Mouse (Mus musculus) hindbrain, embryonic 14.5 days (tissue): Measurements from ENCODE around the gene Pnmal2. TPM values are rescaled to one million over a fixed set of nuclear protein-coding genes. Genes with fewer than 3 reads are reported as not detected.

ENCODE experiments used
- ATAC-seq: fragments of 200-750 bp; cut with Nextera tagmentation; 2 replicates; pipeline ENCODE4 v1.8.0; 2017; ENCODE audit warnings: moderate number of reproducible peaks, mild to moderate bottlenecking, moderate TSS enrichment, moderate library complexity; ENCODE audit not compliant: low FRiP score
- DNase-seq: peaks from one replicate; pipeline ENCODE4 v3.0.0-alpha.2; 2015; ENCODE audit warnings: low spot score
- H3K27ac ChIP-seq: fragments of 300-500 bp; sonication (generic); 2 replicates; pipeline ENCODE4 v1.5.1; 2014; ENCODE audit warnings: mild to moderate bottlenecking, moderate library complexity
- H3K27me3 ChIP-seq: fragments of 300-500 bp; sonication (generic); 2 replicates; pipeline ENCODE4 v1.6.1; 2014; ENCODE audit warnings: mild to moderate bottlenecking, low read length, mixed read lengths; ENCODE audit not compliant: control insufficient read depth, insufficient read depth
- H3K36me3 ChIP-seq: fragments of 300-500 bp; sonication (generic); replicated peaks from 2 replicates; pipeline ENCODE4 v1.6.1; 2014; ENCODE audit not compliant: control insufficient read depth, insufficient read depth
- H3K4me1 ChIP-seq: fragments of 300-500 bp; sonication (generic); replicated peaks from 2 replicates; pipeline ENCODE4 v1.6.1; 2014; ENCODE audit warnings: antibody characterized with exemption, low read length, mixed read lengths; ENCODE audit not compliant: control insufficient read depth, insufficient read depth
- H3K4me2 ChIP-seq: fragments of 300-500 bp; sonication (generic); replicated peaks from 2 replicates; pipeline ENCODE4 v1.6.1; 2014; ENCODE audit warnings: mild to moderate bottlenecking, moderate library complexity
- H3K4me3 ChIP-seq: fragments of 300-500 bp; sonication (generic); replicated peaks from 2 replicates; pipeline ENCODE4 v1.5.1; 2014; ENCODE audit warnings: mild to moderate bottlenecking, low read length
- H3K9ac ChIP-seq: fragments of 300-500 bp; sonication (generic); 2 replicates; pipeline ENCODE4 v1.6.1; 2014
- H3K9me3 ChIP-seq: fragments of 300-500 bp; sonication (generic); 2 replicates; pipeline ENCODE4 v1.6.1; 2016; ENCODE audit warnings: low read length; ENCODE audit not compliant: control insufficient read depth
- WGBS: fragments of 180-500 bp; shearing (Covaris S2); extraction: QIAGEN DNeasy Blood & Tissue Kit; methylation state at CpG from one replicate; pipeline ENCODE4 v1.1.7; 2014; 5-methylcytosine and 5-hydroxymethylcytosine counted together
- polyA plus RNA-seq: library from polyadenylated mRNA; unstranded; fragments of >200 nt; fragmentation: Nextera tagmentation; extraction: Ambion mirVana; gene quantifications from 2 replicates; pipeline ENCODE4 v1.2.1, GENCODE M21; 2014

Pnmal2 gene
- polyA plus RNA-seq, 1 experiment from 2014 or later: 96.4 TPM

DNA sequence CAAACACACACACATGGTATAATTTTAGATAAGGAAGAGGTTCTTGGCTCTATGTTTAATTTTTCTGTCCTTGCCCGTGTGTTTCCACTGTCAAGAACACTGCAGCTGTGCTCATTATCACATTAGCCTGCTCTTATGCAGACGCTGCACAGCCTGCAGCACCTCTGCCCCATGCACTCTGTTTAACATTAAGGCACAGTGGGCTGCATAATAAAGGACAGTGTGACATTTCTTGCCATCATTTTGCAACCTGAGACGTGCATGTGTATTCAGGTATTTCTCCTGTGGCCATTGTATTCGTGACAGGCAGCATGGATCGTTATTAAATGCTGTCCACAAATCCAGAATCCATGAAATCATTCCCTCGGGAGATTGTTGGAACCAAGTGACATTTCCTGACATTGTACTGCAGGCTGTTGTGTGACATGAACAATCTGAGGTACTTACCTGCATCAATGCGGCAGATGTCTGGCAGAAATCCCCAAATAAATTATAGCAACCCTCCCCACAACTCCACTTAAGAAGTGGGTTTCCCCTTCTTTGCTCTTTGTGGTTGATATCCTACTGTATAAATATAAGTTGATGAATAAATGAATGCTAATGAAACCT, 43.2 kb downstream of the Pnmal2 start:
- Histone ChIP-seq H3K4me3 (no peak overlapping the region), H3K9me3 (no peaks in the 10 kb centered on the region), H3K4me1 (peaks cover 62% of the 10 kb centered on the region), H3K9ac (peak overlapping the region; percentile 45), H3K36me3 (no peaks in the 10 kb centered on the region), H3K4me2 (peak overlapping the region; percentile 5), H3K27ac (peak overlapping the region; percentile 84), H3K27me3 (no peaks in the 10 kb centered on the region)
- no peak for DNase-seq
- WGBS: 23% methylated on average over 7 of the region's 7 CpGs
- 0 out of 2 replicates have a peak, but pooled peaks have one; percentile 16 for ATAC-seq

DNA sequence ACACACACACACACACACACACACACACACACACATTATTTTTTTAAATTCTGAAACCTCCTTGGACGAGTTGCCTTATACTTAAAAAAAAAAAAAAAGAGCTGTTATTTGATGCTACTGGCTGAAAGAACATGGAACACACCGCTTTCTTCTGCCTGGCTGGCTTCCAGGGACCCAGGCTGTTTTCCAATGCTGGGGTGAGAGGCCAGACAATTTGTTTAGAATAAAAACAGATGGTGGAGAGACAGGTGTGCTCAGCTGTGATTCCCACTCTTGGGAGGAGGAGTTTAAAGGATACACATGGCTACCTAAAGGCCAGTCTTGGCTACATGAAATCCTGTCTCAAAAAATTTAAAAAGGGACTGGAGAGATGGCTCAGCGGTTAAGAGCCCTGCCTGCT, 43.9 kb downstream of the Pnmal2 start:
- no peaks in the 10 kb centered on the region for H3K36me3 ChIP-seq
- no peaks in the 10 kb centered on the region for H3K27me3 ChIP-seq
- WGBS: 43% methylated on average over 3 of the region's 3 CpGs
- ATAC-seq: no peak
- DNase-seq: peak; percentile 38
- 0 out of 2 replicates have a peak overlapping the region, but pooled peaks have one; percentile 5 for H3K4me2 ChIP-seq
- H3K4me1 ChIP-seq: peaks cover 55% of the 10 kb centered on the region
- H3K27ac ChIP-seq: peak overlapping the region; percentile 84
- no peak overlapping the region for H3K9ac ChIP-seq
- no peak overlapping the region for H3K4me3 ChIP-seq
- H3K9me3 ChIP-seq: no peaks in the 10 kb centered on the region

DNA sequence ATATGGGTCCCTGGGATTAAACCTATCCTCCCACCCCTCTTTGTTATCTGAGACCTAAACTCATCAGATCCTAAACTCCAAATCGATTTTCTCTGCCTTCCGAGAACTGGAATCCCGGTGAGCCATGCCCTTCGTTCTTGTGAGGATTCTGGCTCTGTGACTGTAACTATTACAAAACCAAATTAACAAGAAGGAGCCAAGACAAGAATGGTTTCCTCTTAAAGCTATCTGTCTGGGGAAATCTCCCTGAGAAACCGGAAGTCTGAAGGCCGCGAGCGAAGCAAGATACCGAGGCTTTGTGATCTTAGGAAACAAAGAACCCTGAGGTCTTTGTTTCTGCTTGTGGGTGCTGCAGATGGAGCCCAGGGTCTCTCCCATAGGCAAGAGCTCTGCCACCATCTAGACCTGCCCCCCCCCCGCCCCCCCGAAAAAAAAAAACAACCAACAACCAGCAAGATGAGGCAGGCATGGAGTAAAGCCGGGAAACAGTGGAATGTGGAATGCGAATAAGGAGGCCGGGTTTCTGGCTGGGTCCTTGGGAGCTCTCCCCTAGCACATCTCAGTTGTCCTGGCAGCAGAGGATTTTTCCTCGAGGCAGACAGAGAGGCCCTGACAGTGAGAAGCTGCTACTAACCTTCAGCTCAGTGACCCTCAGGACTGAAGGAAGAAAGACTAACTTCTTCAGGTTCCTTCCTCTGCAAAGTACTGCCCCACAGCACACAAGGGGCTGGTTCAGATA, 45.7 kb downstream of the Pnmal2 start:
- H3K27me3 ChIP-seq: peaks cover 3% of the 10 kb centered on the region; the same call in 1 of the 2 replicates
- H3K4me3 ChIP-seq: no peak overlapping the region
- DNase-seq: no peak
- H3K4me2 ChIP-seq: no peak overlapping the region
- ATAC-seq: no peak
- 30% methylated on average over 15 of the region's 15 CpGs for WGBS
- H3K27ac ChIP-seq: peak overlapping the region; percentile 72
- H3K9me3 ChIP-seq: no peaks in the 10 kb centered on the region
- no peaks in the 10 kb centered on the region for H3K36me3 ChIP-seq
- peaks cover 53% of the 10 kb centered on the region for H3K4me1 ChIP-seq
- 0 out of 2 replicates have a peak overlapping the region, but pooled peaks have one; percentile 40 for H3K9ac ChIP-seq

DNA sequence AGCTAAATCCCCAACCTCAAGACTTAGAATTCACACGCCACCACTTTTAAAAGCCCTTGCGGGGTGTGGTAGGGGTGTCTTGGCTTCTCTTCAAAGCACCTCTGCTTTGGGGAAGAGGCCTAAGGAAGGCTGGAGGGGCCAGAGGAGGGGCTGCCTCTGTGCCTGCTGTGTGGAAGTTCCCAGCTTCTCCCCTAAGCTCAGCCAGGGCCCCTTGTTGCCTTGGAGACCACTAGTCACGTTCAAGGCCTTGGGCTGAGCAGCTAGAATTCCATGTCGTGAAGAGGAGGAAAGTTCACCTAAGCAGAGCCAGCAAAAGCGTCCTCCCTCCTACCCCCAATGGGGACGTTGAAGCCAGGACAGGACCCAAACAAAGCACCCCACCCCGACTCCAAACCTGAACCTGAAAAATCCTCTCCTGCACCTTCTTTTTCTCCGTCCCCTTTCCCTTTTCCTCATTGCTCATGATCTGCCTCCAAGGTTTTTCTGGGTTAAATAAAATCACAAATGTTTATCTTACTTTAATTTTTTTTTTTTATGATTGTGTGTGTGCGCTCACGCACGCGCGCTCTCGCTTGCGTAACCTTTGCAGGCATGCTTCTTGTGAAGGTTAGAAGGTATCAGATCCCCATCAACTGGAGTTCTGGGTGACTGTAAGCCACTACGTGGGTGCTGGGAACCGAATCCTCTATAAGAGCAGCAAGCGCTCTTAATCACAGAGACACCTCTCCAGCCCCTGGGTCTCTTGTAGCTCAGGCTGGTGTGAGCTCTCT, 47.4 kb downstream of the Pnmal2 start:
- 55% methylated on average over 18 of the region's 18 CpGs for WGBS
- Histone ChIP-seq H3K36me3 (no peaks in the 10 kb centered on the region), H3K4me2 (no peak overlapping the region; the same call in 1 of the 2 replicates), H3K9me3 (no peaks in the 10 kb centered on the region), H3K27me3 (peaks cover 3% of the 10 kb centered on the region; the same call in 1 of the 2 replicates), H3K4me1 (peaks cover 53% of the 10 kb centered on the region), H3K27ac (peak overlapping the region; percentile 72), H3K4me3 (no peak overlapping the region), H3K9ac (no peak overlapping the region)
- ATAC-seq (peak; percentile 58; the same call in 1 of the 2 replicates), DNase-seq (peak; percentile 63)

DNA sequence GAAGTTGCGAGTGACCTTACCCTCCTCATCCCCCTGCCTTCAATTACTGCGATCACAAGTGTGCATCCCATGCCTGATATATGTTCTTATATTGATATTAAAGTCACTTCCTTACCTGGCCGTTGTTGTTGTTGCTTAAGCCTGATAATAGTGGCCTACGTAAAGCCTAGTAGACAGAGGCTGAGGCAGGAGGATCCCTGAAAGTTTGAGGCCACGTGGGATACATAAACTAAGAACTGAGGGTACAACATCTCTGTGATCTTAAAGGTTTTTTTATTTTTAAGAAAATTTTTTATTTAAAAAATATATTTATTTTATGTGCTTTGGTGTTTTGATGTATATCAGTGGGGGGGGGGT, 47.9 kb downstream of the Pnmal2 start, which contains the start of gene Ccdc8:
Ccdc8 (plus strand) TSS at position 258 of the 357 bp plus-strand sequence.
- 94% methylated on average over 5 of the region's 5 CpGs for WGBS
- Histone ChIP-seq H3K27me3 (peaks cover 3% of the 10 kb centered on the region; the same call in 1 of the 2 replicates), H3K4me2 (peak within 1 kb of the TSS; percentile 50), H3K27ac (peak within 1 kb of the TSS; percentile 72), H3K4me3 (no peak within 1 kb of the TSS), H3K4me1 (peaks cover 48% of the 10 kb centered on the region), H3K9ac (no peak within 1 kb of the TSS), H3K9me3 (no peaks in the 10 kb centered on the region), H3K36me3 (no peaks in the 10 kb centered on the region)
- ATAC-seq (no peak), DNase-seq (no peak)

DNA sequence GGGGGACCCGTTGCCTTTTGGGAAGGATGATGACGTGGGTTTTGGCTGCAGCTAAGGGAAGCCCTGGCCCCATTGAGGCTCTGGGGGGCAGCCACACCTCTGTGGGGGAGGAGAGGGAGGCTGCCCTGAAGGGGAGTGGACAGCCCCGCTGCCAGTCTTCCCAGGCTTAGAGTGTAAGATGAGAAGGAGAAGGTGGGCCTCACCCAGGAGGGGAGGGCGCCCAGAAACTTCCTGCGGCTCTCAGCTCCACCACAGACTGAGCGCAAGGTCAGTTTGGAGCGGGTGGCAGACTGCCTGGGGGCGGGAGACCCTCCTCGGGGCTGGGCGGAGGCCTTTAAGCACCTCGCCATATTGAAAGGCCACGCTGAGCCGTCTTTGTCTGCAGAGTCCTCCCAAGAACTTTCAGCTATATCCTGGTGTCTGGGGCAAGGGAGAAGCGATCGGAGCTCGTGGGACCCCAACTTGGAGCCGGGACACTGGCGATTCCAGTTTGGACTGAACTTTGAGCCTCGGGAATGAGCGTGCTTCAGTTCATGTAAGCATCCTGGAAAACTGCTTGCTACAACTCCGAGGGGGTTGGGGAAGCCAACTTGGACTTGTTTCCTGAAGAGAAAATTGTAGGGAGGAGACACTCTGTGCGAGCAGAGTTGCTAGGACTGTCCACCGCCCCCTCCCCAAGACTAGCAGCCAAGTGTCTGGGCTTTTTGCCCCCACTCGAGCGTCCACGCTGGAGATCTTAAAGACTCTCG, 49.3 kb downstream of the Pnmal2 start:
- peak; percentile 54 for DNase-seq
- 6% methylated on average over 27 of the region's 27 CpGs for WGBS
- peak overlapping the region; percentile 47 for H3K9ac ChIP-seq
- H3K4me3 ChIP-seq: peak overlapping the region; percentile 33
- H3K36me3 ChIP-seq: no peaks in the 10 kb centered on the region
- H3K4me2 ChIP-seq: peak overlapping the region; percentile 50
- H3K4me1 ChIP-seq: peaks cover 36% of the 10 kb centered on the region
- peaks cover 3% of the 10 kb centered on the region; the same call in 1 of the 2 replicates for H3K27me3 ChIP-seq
- H3K27ac ChIP-seq: no peak overlapping the region
- ATAC-seq: peak; percentile 74
- no peaks in the 10 kb centered on the region for H3K9me3 ChIP-seq

DNA sequence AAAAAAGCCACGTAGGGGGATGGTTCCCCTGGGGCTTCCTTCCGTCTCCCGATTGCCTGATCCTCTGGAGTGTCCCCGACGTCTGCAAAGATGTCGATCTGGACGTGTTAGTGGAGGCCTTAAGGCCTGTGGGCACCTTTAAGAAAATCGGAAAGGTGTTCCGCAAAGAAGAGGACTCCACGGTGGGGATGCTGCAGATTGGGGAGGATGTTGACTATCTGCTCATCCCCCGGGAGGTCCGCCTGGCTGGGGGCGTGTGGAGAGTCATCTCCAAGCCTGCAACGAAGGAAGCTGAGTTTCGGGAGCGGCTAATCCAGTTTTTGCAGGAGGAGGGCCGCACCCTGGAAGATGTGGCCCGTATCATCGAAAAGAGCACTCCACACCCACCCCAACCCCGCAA, 49.9 kb downstream of the Pnmal2 start:
- DNase-seq (no peak), ATAC-seq (no peak)
- H3K27ac ChIP-seq: no peak overlapping the region
- no peaks in the 10 kb centered on the region for H3K9me3 ChIP-seq
- H3K4me2 ChIP-seq: peak overlapping the region; percentile 50
- peaks cover 34% of the 10 kb centered on the region for H3K4me1 ChIP-seq
- peak overlapping the region; percentile 47 for H3K9ac ChIP-seq
- H3K4me3 ChIP-seq: peak overlapping the region; percentile 33
- H3K36me3 ChIP-seq: no peaks in the 10 kb centered on the region
- peaks cover 3% of the 10 kb centered on the region; the same call in 1 of the 2 replicates for H3K27me3 ChIP-seq
- WGBS: 14% methylated on average over 20 of the region's 20 CpGs

DNA sequence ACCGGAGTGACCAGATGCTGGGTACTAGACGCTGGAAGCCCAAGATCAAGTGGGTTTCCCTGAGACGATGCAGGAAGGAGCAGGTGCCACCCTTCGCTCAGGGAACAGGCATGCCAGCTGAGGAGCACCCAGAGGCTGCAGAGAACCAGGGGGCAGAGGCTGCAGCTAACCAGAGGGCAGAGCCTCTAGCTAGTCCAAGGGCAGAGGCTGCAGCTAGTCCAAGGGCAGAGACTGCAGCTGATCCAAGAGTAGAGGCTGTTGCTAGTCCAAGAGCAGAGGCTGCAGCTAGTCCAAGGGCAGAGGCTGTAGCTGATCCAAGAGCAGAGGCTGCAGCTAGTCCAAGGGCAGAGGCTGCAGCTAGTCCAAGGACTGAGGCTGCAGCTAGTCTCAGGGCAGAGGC, 50.9 kb downstream of the Pnmal2 start:
- Histone ChIP-seq H3K27me3 (peaks cover 3% of the 10 kb centered on the region; the same call in 1 of the 2 replicates), H3K27ac (no peak overlapping the region), H3K9me3 (no peaks in the 10 kb centered on the region), H3K4me2 (peak overlapping the region; percentile 50), H3K36me3 (no peaks in the 10 kb centered on the region), H3K4me1 (peaks cover 29% of the 10 kb centered on the region), H3K9ac (peak overlapping the region; percentile 47; the same call in 1 of the 2 replicates), H3K4me3 (peak overlapping the region; percentile 33)
- 83% methylated on average over 4 of the region's 4 CpGs for WGBS
- no peak for DNase-seq
- no peak for ATAC-seq
